Mouse (Mus musculus) thymus, adult 2 months (tissue): ENCODE measurements around the gene Hrk. TPM values are rescaled to one million over a fixed set of nuclear protein-coding genes. Genes with fewer than 3 reads are reported as not detected.

Experiments
- DNase-seq: peaks from one replicate; pipeline ENCODE4 v3.0.0; 2021
- H3K27ac ChIP-seq: fragments of 200-500 bp; 2 replicates; pipeline ENCODE4 v1.5.1; 2012; ENCODE audit warnings: low read length, control low read depth; ENCODE audit not compliant: control insufficient read depth, insufficient read depth
- H3K27me3 ChIP-seq: fragments of 200-500 bp; 2 replicates; pipeline ENCODE4 v1.6.1; 2012; ENCODE audit warnings: mild to moderate bottlenecking, low read length, moderate library complexity, mixed read lengths; ENCODE audit not compliant: control insufficient read depth, insufficient read depth
- H3K36me3 ChIP-seq: fragments of 200-500 bp; 2 replicates; pipeline ENCODE4 v1.6.1; 2012; ENCODE audit warnings: mild to moderate bottlenecking, low read length, moderate library complexity; ENCODE audit not compliant: control insufficient read depth, insufficient read depth
- H3K4me1 ChIP-seq: fragments of 200-500 bp; replicated peaks from 2 replicates; pipeline ENCODE4 v1.6.1; 2012; ENCODE audit warnings: low read length; ENCODE audit not compliant: control insufficient read depth, insufficient read depth
- H3K4me3 ChIP-seq: fragments of 200-500 bp; 2 replicates; pipeline ENCODE4 v1.5.1; 2012; ENCODE audit warnings: mild to moderate bottlenecking, low read length, control low read depth, moderate library complexity; ENCODE audit not compliant: control insufficient read depth, insufficient read depth
- CTCF ChIP-seq: fragments of 200-500 bp; IDR thresholded peaks from 2 replicates; pipeline ENCODE4 v1.5.1; 2012; ENCODE audit warnings: mild to moderate bottlenecking, control low read depth, low read length, moderate library complexity, borderline replicate concordance; ENCODE audit not compliant: control insufficient read depth, poor library complexity, insufficient read depth; ENCODE audit errors: extremely low read depth
- POLR2A ChIP-seq: fragments of 200-500 bp; IDR thresholded peaks from 2 replicates; pipeline ENCODE4 v1.6.1; 2012; ENCODE audit warnings: mild to moderate bottlenecking, low read length, control low read depth, moderate library complexity; ENCODE audit not compliant: control insufficient read depth, poor library complexity, insufficient read depth; ENCODE audit errors: extremely low read depth
- WGBS: fragments of 180-500 bp; shearing (Covaris S2); methylation state at CpG from one replicate; pipeline ENCODE4 v1.1.7; 2018; 5-methylcytosine and 5-hydroxymethylcytosine counted together
- polyA plus RNA-seq: library from polyadenylated mRNA; depleted of rRNA; stranded (reverse); fragments of >200 nt; gene quantifications from 2 replicates; pipeline ENCODE4 v1.2.3, GENCODE M21; 2012

Hrk gene
- polyA plus RNA-seq, 1 experiment: 0.07 TPM

- 86% methylated on average over 9 of the region's 9 CpGs for WGBS
- TF ChIP-seq CTCF: no peak
- no peak for TF ChIP-seq POLR2A
- Histone ChIP-seq H3K27ac (no peak overlapping the region), H3K4me1 (no peaks in the 10 kb centered on the region), H3K27me3 (no peaks in the 10 kb centered on the region), H3K4me3 (no peak overlapping the region), H3K36me3 (no peaks in the 10 kb centered on the region)
- no peak for DNase-seq
These were observed 22.6 kb downstream of the Hrk start for GRCm38 (mm10) chr5:118186903-118187633.

GRCm38 (mm10) chr5:118188356-118188755 is 23.9 kb downstream of the Hrk start:
- 80% methylated on average over 6 of the region's 6 CpGs for WGBS
- TF ChIP-seq CTCF: no peak
- no peak for TF ChIP-seq POLR2A
- H3K4me1 ChIP-seq: no peaks in the 10 kb centered on the region
- H3K36me3 ChIP-seq: no peaks in the 10 kb centered on the region
- H3K27ac ChIP-seq: no peak overlapping the region
- no peak for DNase-seq
- no peak overlapping the region for H3K4me3 ChIP-seq
- no peaks in the 10 kb centered on the region for H3K27me3 ChIP-seq

GRCm38 (mm10) chr5:118190491-118190890 is 26.0 kb downstream of the Hrk start:
- H3K4me3 ChIP-seq: no peak overlapping the region
- 65% methylated on average over 9 of the region's 9 CpGs for WGBS
- TF ChIP-seq CTCF: no peak
- no peak for TF ChIP-seq POLR2A
- H3K36me3 ChIP-seq: no peaks in the 10 kb centered on the region
- H3K27me3 ChIP-seq: no peaks in the 10 kb centered on the region
- no peaks in the 10 kb centered on the region for H3K4me1 ChIP-seq
- no peak for DNase-seq
- no peak overlapping the region for H3K27ac ChIP-seq

GRCm38 (mm10) chr5:118192221-118192620 is 27.8 kb downstream of the Hrk start:
- H3K27ac ChIP-seq: no peak overlapping the region
- no peaks in the 10 kb centered on the region for H3K36me3 ChIP-seq
- H3K27me3 ChIP-seq: no peaks in the 10 kb centered on the region
- no peaks in the 10 kb centered on the region for H3K4me1 ChIP-seq
- WGBS: 48% methylated on average over 18 of the region's 18 CpGs
- DNase-seq: no peak
- no peak for TF ChIP-seq POLR2A
- no peak for TF ChIP-seq CTCF
- H3K4me3 ChIP-seq: no peak overlapping the region

- DNase-seq: no peak
- H3K4me3 ChIP-seq: no peak overlapping the region
- WGBS: 83% methylated on average over 13 of the region's 13 CpGs
- H3K27me3 ChIP-seq: no peaks in the 10 kb centered on the region
- H3K27ac ChIP-seq: no peak overlapping the region
- no peak for TF ChIP-seq POLR2A
- TF ChIP-seq CTCF: no peak
- H3K36me3 ChIP-seq: no peaks in the 10 kb centered on the region
- H3K4me1 ChIP-seq: no peaks in the 10 kb centered on the region
These were observed 33.0 kb downstream of the Hrk start for GRCm38 (mm10) chr5:118197421-118197820.

GRCm38 (mm10) chr5:118199670-118200069 is 35.2 kb downstream of the Hrk start:
- no peak for DNase-seq
- TF ChIP-seq POLR2A (no peak), CTCF (no peak)
- Histone ChIP-seq H3K4me3 (no peak overlapping the region), H3K27ac (no peak overlapping the region), H3K36me3 (no peaks in the 10 kb centered on the region), H3K27me3 (no peaks in the 10 kb centered on the region), H3K4me1 (no peaks in the 10 kb centered on the region)
- WGBS: 91% methylated on average over 5 of the region's 5 CpGs

GRCm38 (mm10) chr5:118204675-118205440 is 40.4 kb downstream of the Hrk start:
- DNase-seq: no peak
- Histone ChIP-seq H3K36me3 (no peaks in the 10 kb centered on the region), H3K27me3 (no peaks in the 10 kb centered on the region), H3K4me1 (no peaks in the 10 kb centered on the region), H3K27ac (no peak overlapping the region), H3K4me3 (no peak overlapping the region)
- WGBS: 40% methylated on average over 16 of the region's 16 CpGs
- TF ChIP-seq POLR2A (no peak), CTCF (no peak)
